Mouse (Mus musculus) gastrocnemius, postnatal 10 days (tissue): ENCODE data around the gene Acer3. TPM values are rescaled to one million over a fixed set of nuclear protein-coding genes. Genes with fewer than 3 reads are reported as not detected.

Source experiments
- DNase-seq: peaks from one replicate; pipeline ENCODE4 v3.0.0; 2021; ENCODE audit warnings: mixed read lengths
- total RNA-seq, 2 experiments: library from RNA; stranded (reverse); gene quantifications; 2 replicates each; pipeline ENCODE4 v1.2.3; 2021

The Acer3 gene
- total RNA-seq, 2 experiments from 2014 or later = 5.1 to 6.1 TPM

GRCm38 (mm10) chr7:98178560-98179231 is 142.3 kb downstream of the Acer3 start:
- DNase-seq = no peak

DNA sequence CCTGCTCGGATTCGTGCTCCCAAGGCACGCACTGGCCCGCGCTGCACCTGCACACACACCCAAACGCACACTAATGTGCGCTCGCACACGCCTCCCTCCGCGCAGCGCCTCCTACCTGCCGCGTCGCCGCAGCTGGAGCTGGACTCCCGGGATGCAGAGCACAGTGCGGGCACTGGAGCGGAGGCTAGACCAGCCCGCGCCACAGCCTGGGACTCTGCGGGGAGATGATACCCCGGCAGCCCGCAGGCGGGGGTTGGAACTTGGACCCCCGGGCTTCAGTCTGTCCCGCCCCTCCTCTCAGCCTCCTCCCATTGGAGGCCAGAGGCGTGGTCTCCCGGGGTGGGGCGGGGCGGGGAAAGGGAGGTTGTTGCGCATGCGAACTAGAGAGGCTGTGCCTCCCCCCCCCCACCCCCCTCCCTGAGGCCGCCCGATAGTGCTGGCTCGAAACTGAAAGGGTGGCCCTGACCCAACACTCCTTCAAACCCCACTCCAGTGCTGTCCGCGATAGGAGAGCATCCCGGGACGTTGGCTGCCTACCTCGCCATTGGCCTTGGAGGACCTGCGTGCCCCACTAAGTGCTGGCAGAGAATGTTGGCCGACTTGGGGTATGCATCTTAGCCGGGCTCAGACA is 143.0 kb downstream of the Acer3 start, which contains the start of gene Capn5:
Gene Capn5 (minus strand): TSS at position 346 of the 631 bp plus-strand sequence.
- DNase-seq = peak; percentile 56

- no peak for DNase-seq
These were observed 143.5 kb downstream of the Acer3 start for GRCm38 (mm10) chr7:98177566-98177928.

DNA sequence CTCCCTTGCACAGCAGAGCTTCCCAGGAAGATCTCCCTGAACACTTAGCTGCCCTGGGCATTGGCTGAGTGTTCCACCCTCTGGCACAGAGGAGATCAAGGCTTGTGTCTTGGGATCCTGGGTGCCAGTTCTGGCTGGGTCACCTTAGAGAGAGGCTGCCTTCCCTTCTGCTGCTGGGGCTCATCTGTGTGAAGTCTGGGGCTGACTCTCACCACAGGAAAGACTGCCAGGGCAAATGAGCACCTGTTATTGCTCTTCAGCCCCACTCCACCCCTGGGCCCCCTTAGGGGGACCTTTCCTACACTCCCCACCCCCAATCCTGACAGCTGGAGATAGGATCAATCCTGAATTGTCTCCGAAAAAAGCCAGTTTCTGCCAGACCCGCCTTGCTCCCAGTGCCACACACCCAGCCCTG is 143.9 kb downstream of the Acer3 start:
- DNase-seq = no peak

- DNase-seq = no peak
These were observed 144.5 kb downstream of the Acer3 start for GRCm38 (mm10) chr7:98176322-98177070.

- no peak for DNase-seq
These were observed 145.9 kb downstream of the Acer3 start for GRCm38 (mm10) chr7:98174883-98175755.

DNA sequence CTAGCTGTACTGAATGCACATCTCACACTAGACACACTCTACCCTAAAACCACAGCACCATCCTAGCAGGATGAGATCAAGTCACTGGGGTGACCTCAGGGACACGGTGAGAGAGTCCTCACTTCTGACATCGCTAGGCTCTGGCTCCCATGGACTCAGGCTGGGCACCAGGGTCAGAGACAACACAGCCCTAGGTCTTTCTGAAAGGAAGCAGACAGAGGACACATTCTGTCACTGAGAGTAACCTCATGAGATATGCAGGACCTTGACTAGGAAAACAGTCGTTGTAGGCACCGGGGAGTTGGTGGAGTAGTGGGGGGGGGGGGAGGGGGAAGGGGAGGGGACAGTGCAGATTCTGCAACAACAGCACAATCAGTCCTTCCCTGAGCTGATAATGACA is 147.6 kb downstream of the Acer3 start:
- no peak for DNase-seq

DNA sequence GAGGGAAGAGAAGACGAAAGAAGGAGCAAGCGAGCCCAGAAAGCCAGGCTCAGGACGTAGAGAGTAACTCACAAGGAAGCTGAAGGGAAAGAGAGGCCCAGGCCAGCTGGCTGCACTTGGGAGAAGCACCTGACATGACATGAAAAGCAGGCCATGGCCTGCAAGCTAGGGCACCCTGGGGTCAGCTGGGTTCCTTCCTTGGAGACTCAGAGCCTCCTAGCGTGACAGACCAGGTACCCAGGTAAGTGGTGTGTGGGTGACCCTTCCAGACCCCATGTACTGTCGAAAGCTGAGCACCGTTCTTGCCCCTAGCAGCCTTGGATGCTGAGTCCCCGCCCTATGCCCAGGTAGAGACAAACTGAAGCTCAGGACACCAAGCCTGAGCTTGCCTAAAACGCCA is 148.3 kb downstream of the Acer3 start:
- no peak for DNase-seq

GRCm38 (mm10) chr7:98171141-98172073 is 149.6 kb downstream of the Acer3 start:
- DNase-seq = peak; percentile 49

- DNase-seq = peak; percentile 35
These were observed 155.9 kb downstream of the Acer3 start for GRCm38 (mm10) chr7:98164999-98165528.

DNA sequence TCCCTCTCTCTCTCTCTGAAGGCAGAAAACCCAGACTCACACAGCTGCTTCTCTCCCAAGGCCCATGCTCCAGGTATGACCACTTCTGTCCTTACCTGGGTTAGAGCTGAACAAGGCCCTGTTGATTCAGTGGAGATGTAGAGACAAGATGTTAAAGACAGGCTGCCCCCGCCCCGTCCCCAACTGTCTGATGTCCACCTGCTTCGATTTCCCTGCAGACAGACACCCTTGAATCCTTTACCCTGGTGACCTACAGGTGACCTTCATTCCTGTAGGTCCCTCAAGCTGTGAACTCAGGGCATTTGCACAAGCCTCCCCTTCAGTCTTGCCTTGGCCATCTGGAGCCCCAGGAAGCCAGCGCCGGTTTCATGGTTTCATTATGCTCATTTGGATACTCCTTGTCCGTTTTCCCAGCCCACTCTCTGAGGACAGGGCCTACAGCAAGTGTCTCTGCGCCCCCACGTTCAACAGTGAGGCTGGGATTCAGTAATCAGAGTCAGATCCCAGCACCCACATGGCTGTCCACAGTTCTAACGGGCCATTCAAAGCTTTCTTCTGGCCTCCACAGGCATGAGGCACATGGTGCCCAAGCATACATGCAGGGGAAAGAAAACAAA is 156.5 kb downstream of the Acer3 start:
- no peak for DNase-seq

DNA sequence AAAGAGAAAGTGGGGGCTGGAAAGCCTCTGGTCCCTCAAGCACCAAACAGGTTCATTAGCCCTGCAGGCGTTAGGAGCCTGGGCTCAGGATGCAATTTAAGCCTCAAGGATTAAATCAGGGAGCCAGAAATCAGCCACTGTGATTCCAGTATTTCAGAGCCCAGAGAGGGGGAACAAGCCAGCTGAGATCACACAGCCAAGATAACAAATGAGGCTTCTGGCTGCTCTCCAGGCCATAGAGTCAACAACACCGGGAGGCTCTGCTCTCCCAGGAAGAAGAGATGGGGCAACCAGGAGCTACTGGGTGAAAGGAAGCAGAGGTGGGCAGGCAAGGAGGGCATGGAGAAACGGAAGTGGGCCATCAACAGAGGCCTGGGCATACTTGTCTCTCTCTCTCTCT is 157.3 kb downstream of the Acer3 start:
- DNase-seq = peak; percentile 9

DNA sequence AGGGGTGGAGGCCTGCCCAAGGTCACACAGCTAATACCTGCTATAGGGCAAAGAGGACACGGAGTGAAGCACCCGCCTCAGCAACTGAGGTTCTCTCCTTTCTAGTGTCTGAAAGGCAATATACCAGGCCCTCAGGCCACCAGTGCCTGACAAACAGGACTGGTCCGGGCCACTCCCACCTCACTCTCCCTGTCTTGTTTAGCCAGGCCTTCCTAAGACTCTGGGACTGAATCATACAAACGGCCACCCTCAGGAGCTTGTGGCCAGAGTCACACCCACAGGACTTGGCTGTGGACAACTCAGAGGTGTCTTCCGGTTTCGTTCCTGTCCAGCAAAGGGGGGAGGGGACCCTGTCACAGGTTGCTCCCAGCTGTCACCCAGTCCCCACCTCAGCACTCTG is 158.8 kb downstream of the Acer3 start:
- DNase-seq = no peak

DNA sequence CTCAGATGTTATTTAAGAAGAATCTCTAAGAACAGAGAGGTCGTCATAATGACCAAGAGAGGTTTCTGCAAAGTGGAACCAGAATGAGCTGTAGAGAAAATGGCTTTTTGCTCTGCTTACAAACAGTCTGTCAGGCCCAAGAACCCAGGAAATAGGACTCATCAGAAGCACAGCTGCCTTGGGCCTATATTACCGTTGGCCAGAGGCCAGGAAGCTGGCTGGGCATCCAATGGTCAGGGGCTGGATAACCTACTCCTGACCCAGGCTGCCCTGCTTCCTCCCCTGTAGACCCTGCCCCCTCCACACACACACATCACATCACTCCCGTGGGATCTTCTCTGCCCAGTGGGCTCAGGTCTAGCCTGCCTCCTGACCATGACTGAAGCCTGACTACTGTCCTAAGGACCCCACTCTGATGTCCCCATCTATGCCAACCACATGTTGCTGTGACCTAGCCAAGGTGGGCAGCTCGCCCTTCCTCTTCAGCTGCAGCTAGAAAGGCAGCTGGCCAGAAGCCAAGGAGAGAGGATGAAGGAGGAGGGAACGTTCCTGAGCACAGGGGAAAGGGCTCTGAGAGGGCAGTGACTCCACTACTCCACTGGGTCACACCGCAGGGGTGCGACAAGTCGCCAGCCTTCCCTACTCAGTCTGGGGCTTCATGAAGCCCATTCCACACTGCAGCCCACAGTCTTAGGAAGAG is 160.8 kb downstream of the Acer3 start:
- DNase-seq = no peak

GRCm38 (mm10) chr7:98158481-98158880 is 162.5 kb downstream of the Acer3 start:
- no peak for DNase-seq

- no peak for DNase-seq
These were observed 163.2 kb downstream of the Acer3 start for GRCm38 (mm10) chr7:98157636-98158332.
